Mouse (Mus musculus) R1 (cell line): ENCODE results near the gene Etv6.

ENCODE experiments used
- DNase-seq: peaks from one replicate; pipeline ENCODE4 v3.0.0-alpha.2; 2018; ENCODE audit warnings: low read depth, low spot score

The Etv6 gene

GRCm38 (mm10) chr6:134112753-134113152 is 77.3 kb downstream of the Etv6 start:
- no peak for DNase-seq

- DNase-seq, result no peak
These were observed 77.7 kb downstream of the Etv6 start for GRCm38 (mm10) chr6:134113168-134113567.

GRCm38 (mm10) chr6:134115219-134115968 is 79.9 kb downstream of the Etv6 start:
- DNase-seq, result no peak

- no peak for DNase-seq
These were observed 82.0 kb downstream of the Etv6 start for GRCm38 (mm10) chr6:134117380-134117938.

- DNase-seq, result no peak
These were observed 83.0 kb downstream of the Etv6 start for GRCm38 (mm10) chr6:134118506-134118905.

GRCm38 (mm10) chr6:134119136-134119535 is 83.6 kb downstream of the Etv6 start:
- peak; percentile 38 for DNase-seq

GRCm38 (mm10) chr6:134120227-134120626 is 84.7 kb downstream of the Etv6 start:
- no peak for DNase-seq

GRCm38 (mm10) chr6:134120712-134121111 is 85.2 kb downstream of the Etv6 start:
- no peak for DNase-seq

GRCm38 (mm10) chr6:134122945-134123344 is 87.4 kb downstream of the Etv6 start:
- no peak for DNase-seq

GRCm38 (mm10) chr6:134123474-134123873 is 88.0 kb downstream of the Etv6 start:
- no peak for DNase-seq

GRCm38 (mm10) chr6:134124256-134124655 is 88.8 kb downstream of the Etv6 start:
- DNase-seq, result no peak

- no peak for DNase-seq
These were observed 92.5 kb downstream of the Etv6 start for GRCm38 (mm10) chr6:134127996-134128395.

GRCm38 (mm10) chr6:134128594-134128993 is 93.1 kb downstream of the Etv6 start:
- DNase-seq, result no peak

GRCm38 (mm10) chr6:134129848-134130247 is 94.3 kb downstream of the Etv6 start:
- DNase-seq, result no peak

GRCm38 (mm10) chr6:134130816-134131215 is 95.3 kb downstream of the Etv6 start:
- DNase-seq, result no peak

GRCm38 (mm10) chr6:134131601-134132000 is 96.1 kb downstream of the Etv6 start:
- DNase-seq, result peak; percentile 32

- no peak for DNase-seq
These were observed 98.3 kb downstream of the Etv6 start for GRCm38 (mm10) chr6:134133756-134134155.

GRCm38 (mm10) chr6:134134821-134135323 is 99.4 kb downstream of the Etv6 start:
- no peak for DNase-seq

- DNase-seq, result no peak
These were observed 100.8 kb downstream of the Etv6 start for GRCm38 (mm10) chr6:134136315-134136714.

- DNase-seq, result no peak
These were observed 103.9 kb downstream of the Etv6 start for GRCm38 (mm10) chr6:134139359-134139758.

- no peak for DNase-seq
These were observed 105.5 kb downstream of the Etv6 start for GRCm38 (mm10) chr6:134140718-134141615.

GRCm38 (mm10) chr6:134141616-134142165 is 106.2 kb downstream of the Etv6 start:
- no peak for DNase-seq
